Mouse (Mus musculus): ENCODE results near the gene 4933406M09Rik.

Gene 4933406M09Rik

DNA sequence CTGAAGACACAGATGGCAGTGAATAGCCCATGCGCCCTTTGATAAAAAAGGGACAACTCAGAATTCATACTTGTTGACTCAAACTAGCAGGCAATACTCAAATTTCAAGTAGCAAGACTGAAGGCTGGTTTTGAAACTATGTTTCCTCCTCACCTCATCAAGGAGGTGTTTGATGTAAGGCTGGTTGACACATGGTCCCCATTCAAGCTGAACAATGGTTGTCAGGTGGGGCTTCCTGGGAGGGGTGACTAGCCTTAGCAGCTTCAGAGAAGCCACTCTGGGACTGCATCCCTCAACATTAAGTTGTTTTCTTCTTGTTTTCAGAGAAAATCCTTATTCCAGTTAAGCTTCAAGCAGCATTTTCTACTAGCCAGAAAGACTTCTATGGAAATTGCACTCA lies at the start of gene 4933406M09Rik:
Gene 4933406M09Rik, plus strand, starts transcription at position 275 of the 400 bp plus-strand sequence.
- DNase-seq: no peak

DNA sequence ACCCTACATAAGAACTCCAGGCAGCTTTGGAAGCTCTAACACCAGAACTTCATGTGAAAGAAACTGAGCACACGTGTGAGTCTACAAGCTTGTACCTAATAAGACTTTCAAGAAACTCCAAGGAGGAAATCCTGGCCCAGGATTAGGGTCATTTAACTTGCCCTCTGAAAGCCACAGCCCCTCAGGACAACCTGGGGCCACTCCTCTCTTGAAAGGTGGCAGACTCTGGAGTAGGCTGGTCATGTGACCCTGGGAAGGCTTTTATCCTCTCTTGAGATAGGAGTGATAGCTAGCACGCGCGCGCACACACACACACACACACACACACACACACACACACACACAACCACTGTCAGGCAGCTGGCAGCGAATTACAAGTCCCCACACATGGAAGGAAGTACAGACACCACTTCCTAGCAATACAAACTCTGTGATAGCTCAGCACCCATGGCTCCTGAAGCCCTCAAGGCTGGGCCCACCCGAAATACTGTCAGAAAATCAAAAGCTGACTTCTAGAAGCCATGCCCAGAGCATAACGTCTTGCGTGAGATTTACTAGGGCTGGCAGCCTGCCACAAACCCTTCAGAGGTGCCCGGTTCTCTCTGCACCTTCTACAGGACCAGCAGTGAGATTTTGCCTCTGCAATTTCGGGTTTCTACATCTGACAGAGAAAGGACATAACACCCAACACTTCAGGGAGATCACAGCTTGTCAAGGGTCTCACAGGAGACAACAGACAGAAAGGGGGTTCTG lies 48.6 kb upstream of the 4933406M09Rik start:
- DNase-seq: no peak

DNA sequence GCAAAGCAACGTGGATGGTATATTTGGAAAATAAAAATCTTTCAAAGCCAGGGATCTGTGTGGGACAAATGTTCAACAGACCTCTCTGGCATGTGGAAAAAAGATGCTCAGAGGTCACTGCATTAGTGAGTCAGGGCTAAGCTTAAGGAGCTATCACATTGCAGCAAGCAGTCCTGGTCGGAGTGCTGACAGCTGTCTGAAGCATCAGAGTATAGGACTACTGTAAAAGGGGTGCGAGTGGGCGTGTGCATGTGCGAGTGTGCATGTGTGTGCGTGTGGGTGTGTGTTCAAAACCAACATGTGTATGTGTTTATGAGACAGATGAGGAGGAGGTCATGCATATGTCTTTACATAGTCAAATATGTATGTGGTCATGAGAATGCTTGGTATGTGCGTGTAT lies 46.6 kb upstream of the 4933406M09Rik start:
- no peak for DNase-seq

GRCm38 (mm10) chr1:134339757-134340619 lies 45.8 kb upstream of the 4933406M09Rik start:
- DNase-seq: peak in 1 of 2 experiments; percentile 0

- DNase-seq: no peak
Measured at GRCm38 (mm10) chr1:134341641-134342277, 44.0 kb upstream of the 4933406M09Rik start.

- DNase-seq: no peak
Measured at GRCm38 (mm10) chr1:134342278-134342664, 43.5 kb upstream of the 4933406M09Rik start.

DNA sequence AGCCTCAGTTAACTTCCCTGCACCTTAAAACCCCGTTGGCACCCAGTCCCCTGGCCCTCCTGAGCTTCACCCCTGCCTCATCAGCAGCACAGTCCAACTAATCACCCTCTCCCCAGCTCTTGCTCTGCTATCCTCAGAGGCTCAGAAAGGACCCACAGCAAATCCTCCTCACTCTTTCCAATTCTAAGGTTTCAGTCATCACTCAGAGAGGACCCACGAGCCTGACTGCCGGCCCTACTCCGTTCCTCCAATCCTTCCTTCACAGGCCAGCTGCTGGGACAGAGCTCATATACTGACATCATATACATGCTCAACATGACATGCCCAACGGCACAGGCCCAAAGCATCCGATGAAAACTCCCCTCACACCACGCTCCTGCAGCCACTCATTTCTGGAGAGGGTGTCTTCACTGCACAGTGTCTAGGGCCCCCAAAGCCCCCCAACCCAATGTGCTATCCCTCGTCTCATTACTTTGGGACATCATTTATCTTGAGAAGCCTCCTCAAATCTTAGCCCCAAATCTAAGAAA lies 42.9 kb upstream of the 4933406M09Rik start:
- DNase-seq: no peak

- no peak for DNase-seq
Measured at GRCm38 (mm10) chr1:134343567-134343966, 42.2 kb upstream of the 4933406M09Rik start.

DNA sequence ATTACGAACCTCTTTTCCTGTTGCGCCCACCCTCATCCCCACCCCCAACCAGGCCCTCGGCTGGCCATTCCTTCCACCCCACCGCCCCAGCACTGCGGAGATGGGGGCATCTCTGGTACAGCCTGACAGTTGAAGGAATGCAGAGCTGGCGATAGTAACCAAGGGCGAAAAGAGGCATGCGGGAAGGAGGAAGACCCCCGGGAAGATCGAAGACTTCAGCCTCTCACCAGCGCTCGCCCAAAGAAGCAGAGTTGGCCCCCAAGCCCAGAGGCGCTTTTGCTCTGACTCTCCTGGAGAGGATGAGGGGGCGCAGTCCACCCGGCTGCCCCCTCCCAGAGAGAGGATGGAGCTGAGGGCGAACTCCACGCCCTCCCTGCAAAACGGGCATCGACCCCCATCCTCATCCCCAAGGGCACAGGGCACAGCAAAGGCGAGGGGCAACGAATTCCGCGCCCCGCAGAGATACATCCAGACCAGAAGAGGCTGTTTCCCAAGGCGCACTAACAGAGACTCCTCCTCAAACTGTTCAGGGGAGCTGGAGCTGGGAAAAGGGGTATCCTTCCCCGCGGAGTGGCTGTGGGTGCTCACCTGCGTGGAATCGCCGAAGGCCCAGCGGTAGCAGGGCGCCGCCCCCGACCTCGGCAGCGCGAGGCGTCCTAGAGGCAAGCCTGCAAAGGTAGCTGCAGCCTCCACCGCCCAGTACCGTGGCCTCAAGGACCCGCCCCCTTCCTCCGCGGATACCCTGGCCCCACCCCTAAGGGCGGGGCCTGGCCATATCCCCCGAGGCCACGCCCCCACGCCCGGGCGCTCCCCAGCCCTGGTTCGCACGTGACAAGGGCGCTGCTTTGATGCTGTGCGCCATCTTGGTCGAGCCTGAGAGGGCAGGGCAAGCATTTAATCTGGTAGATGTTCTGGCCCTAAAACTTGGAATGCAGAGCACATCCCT lies 41.5 kb upstream of the 4933406M09Rik start:
- DNase-seq: peak; percentile 62 to 74

GRCm38 (mm10) chr1:134345075-134345474 lies 40.7 kb upstream of the 4933406M09Rik start:
- DNase-seq: no peak

DNA sequence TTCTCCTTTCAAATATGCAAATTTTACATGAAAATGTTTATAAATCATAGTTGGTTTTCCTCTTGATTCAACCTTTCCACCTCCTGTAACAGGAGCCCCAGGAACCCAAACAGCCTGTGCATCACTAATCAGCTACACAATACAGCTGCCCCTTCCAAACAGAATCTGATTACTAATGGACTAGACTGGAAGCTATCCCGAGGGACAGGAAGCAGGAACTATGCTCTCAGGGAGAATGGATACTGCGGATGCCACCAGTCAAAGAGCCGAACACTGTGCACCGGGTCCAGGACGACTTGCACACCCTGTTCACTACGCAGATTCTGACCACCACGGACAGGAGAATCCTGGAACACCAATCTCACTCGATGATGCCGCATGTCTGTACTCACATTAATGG lies 37.9 kb upstream of the 4933406M09Rik start:
- DNase-seq: no peak

- no peak for DNase-seq
Measured at GRCm38 (mm10) chr1:134353326-134353725, 32.4 kb upstream of the 4933406M09Rik start.

DNA sequence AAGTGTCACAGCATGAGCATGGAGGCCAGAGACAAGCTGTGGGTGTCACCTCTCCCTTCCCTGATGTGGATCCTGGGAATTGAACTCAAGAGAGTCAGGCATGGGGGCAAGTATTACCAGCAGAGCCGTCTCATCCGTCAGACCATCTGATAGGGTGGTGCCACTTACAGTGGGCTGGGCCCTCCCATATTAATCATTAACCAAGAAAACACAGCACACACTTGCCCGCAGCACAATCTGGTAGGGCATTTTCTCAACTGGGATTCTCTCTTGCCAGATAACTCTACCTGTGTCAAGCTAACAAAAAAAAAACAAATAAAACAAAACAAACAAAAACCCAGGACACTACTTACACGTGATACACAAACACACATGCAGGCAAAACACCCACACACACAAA lies 28.3 kb upstream of the 4933406M09Rik start:
- DNase-seq: no peak

DNA sequence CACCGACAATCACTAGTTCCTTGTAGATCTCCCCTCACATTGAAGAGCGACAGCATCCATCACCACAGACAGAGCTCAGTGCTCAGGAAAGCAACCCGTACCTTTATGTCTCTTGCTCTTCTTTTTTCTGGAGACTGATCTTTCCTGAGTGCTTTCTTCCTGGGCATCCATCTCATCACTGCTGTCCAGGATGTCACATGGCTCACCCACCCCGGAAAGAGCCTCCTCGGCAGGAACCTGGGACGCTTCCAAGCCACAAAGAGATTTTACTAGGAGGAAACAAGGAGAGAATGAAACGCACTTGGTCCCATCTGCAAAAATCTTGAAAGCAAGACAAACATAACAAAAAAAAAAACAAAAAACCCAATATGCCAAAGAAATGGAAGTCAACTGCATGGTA lies 25.1 kb upstream of the 4933406M09Rik start:
- no peak for DNase-seq

DNA sequence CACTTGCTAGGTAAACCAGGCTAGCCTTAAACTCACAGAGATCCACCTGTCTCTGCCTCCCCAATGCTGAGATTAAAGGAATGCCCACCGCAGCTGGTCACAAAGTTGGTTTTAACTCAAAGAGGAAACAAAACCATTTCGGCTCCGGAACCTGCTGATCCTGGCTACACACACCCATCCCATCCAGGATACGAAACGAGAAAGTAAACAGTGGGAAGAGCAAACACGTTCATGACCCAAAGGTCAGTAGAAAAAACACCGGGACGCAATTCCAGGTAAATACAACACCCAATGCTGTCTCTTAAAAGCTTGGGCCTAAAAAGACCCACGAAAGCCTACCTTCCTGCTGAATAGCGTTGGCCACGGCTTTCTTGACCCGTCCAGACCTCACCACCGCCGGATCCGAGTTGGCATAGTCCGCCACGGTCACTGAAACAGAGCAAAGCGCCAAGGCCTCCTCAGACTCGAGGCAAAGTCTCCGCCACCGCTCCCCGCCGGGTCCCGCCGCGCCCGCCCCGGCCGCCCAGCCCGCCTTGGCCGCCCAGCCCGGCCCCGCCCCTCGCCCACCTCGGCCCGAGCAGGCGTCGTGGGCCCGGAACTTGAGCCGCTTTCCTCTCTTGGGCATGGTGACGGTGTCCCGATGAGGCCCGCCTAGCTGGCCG lies 24.4 kb upstream of the 4933406M09Rik start:
- no peak for DNase-seq

GRCm38 (mm10) chr1:134361857-134362212 lies 23.9 kb upstream of the 4933406M09Rik start, which contains the start of gene Tmem183a:
Gene Tmem183a, minus strand, starts transcription at chr1:134361979.
- DNase-seq: peak; percentile 95 to 96

GRCm38 (mm10) chr1:134363194-134363593 lies 22.5 kb upstream of the 4933406M09Rik start:
- no peak for DNase-seq

GRCm38 (mm10) chr1:134365491-134365890 lies 20.2 kb upstream of the 4933406M09Rik start:
- no peak for DNase-seq

- DNase-seq: peak; percentile 41 to 62
Measured at GRCm38 (mm10) chr1:134368777-134369337, 16.9 kb upstream of the 4933406M09Rik start.

- no peak for DNase-seq
Measured at GRCm38 (mm10) chr1:134374124-134374523, 11.6 kb upstream of the 4933406M09Rik start.

DNA sequence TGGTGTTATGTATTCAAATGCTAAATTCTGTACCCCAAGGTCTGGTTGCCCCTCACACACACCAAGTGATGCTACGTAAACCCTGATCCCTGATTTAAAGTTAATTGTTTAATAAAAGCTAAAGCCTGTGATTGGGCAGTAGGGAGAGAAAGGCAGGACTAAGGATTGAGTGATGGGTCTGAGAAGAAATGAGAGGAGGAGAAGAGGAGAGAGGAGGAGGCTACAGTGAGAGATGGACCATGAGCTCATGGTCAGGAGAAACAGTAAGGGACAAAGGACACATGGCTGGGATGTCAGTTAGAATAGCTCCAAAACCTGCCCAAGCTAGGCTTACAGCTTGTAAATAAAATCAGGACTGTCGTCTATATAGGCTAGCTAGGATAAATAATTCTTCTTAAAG lies 4.7 kb upstream of the 4933406M09Rik start:
- DNase-seq: no peak

Data from lung, adult 18-20 months (tissue).